Mouse (Mus musculus): Measurements from ENCODE around the gene Btbd11. TPM values are rescaled to one million over a fixed set of nuclear protein-coding genes. Genes with fewer than 3 reads are reported as not detected.
A peak's percentile ranks its signal among the peaks of the same experiment; 100 is the strongest.

Gene Btbd11
- polyA plus RNA-seq, 1 experiment from 2014 or later = 2.8 TPM

DNA sequence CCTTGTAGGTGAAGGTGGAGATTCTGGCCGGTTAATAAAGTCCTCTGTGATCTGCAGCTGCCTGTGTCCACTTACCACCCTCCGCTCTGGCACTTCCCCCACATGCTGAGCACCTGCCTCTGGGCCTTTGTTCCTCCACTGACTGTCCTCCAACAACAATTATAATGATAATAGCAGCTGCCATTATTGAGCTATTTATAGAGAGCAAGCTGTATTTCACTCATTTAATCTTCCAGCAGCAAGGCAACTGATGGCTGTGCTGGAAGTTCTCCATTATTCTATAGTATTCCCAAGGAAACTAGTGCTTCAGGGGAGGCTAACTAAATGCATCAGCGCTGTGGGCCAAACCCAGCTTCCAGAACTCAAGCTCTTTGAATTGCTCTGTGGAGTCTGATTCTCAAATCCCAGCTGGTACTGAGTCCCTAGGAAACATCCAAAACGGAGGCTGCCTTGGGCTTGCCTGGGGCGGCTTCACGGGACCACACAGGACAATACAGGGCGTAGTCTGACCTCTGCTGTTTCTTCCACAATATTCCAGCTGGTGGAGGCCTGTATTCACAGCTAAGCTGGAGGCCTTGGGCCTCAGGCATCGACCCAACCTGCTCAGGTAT is 153.0 kb downstream of the Btbd11 start:
- H3K36me3 ChIP-seq (ENCODE audit: control insufficient read depth, insufficient read depth, low read length) = no peaks in the 10 kb centered on the region
- no peak for ATAC-seq (ENCODE audit: insufficient read depth, low FRiP score)
- no peak overlapping the region for H3K4me2 ChIP-seq (ENCODE audit: low read depth, low read length)
- no peak overlapping the region for H3K4me3 ChIP-seq (replicated peaks; ENCODE audit: low read length)
- H3K9me3 ChIP-seq (replicated peaks; ENCODE audit: control insufficient read depth, low read length) = no peaks in the 10 kb centered on the region
- H3K27ac ChIP-seq (ENCODE audit: low read length) = no peak overlapping the region
- no peaks in the 10 kb centered on the region for H3K4me1 ChIP-seq (ENCODE audit: control insufficient read depth, insufficient read depth, low read length)
- 41% methylated on average over 8 of the region's 8 CpGs for WGBS
- H3K27me3 ChIP-seq (ENCODE audit: control insufficient read depth, insufficient read depth, low read length) = no peaks in the 10 kb centered on the region
- H3K9ac ChIP-seq (ENCODE audit: low read length) = no peak overlapping the region

DNA sequence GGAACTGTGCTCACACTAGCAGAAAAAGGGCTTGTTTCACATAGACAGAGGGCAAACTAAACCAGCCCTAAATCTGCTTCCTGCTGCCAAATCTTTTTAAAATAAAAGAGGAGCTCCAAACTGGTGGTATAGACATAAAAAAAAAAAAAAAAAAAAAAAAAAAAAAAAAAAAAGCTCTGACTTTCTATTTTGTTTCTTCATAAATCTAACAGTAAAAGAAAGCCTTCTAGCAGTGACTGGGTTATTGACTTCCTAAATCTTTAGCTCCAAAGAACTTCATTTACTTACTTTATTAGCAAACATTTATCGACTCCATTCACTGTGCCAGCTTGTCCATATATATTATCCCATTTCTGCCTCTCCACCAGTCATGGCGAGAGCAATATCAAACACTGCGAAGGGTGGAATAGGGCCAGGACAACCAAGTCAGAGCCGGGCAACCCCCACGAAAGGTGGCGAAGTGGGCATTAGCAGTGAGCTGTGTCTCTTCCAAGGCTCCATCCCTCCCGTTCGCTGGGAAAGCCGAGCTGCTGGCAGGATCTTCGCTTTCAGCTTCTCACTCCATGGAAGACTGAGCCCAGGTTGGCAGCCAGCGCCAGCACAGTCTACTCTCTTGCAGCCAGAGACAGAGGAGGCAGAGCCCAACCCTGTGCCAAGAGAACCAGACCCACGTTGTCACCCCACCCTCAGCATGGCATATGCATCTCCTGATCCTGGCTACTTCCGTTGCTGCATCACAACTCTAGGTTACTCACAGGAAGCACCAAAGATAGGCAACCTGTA is 153.9 kb downstream of the Btbd11 start:
- no peaks in the 10 kb centered on the region for H3K27me3 ChIP-seq (ENCODE audit: control insufficient read depth, insufficient read depth, low read length)
- no peaks in the 10 kb centered on the region for H3K4me1 ChIP-seq (ENCODE audit: control insufficient read depth, insufficient read depth, low read length)
- WGBS = 92% methylated on average over 13 of the region's 13 CpGs
- no peak overlapping the region for H3K27ac ChIP-seq (ENCODE audit: low read length)
- H3K4me3 ChIP-seq (replicated peaks; ENCODE audit: low read length) = no peak overlapping the region
- no peak overlapping the region for H3K9ac ChIP-seq (ENCODE audit: low read length)
- H3K36me3 ChIP-seq (ENCODE audit: control insufficient read depth, insufficient read depth, low read length) = no peaks in the 10 kb centered on the region
- no peaks in the 10 kb centered on the region for H3K9me3 ChIP-seq (replicated peaks; ENCODE audit: control insufficient read depth, low read length)
- ATAC-seq (ENCODE audit: insufficient read depth, low FRiP score) = no peak
- H3K4me2 ChIP-seq (ENCODE audit: low read depth, low read length) = no peak overlapping the region

DNA sequence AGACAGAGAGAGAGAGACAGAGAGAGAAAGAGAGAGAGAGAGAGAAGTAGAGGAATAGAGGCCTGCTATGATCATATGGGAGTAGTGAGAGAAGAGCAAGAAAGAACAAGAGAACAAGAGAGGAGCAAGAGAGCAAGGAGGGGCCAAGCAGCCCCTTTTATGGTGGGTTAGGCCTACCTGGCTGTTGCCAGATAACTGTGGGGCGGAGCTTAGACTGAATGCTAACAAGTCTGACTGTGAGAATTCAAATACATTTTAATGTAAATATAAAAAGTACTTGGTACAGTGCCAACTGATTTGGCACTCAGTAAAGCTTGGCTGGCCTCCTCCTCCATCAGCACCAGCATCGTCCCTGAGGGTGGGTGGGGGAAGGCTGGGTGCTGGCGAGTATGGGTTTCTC is 154.9 kb downstream of the Btbd11 start:
- WGBS = 67% methylated on average over 3 of the region's 3 CpGs
- Histone ChIP-seq H3K27me3 (ENCODE audit: control insufficient read depth, insufficient read depth, low read length) (no peaks in the 10 kb centered on the region), H3K27ac (ENCODE audit: low read length) (no peak overlapping the region), H3K4me3 (replicated peaks; ENCODE audit: low read length) (no peak overlapping the region), H3K36me3 (ENCODE audit: control insufficient read depth, insufficient read depth, low read length) (no peaks in the 10 kb centered on the region), H3K4me1 (ENCODE audit: control insufficient read depth, insufficient read depth, low read length) (no peaks in the 10 kb centered on the region), H3K9ac (ENCODE audit: low read length) (no peak overlapping the region), H3K4me2 (ENCODE audit: low read depth, low read length) (no peak overlapping the region), H3K9me3 (replicated peaks; ENCODE audit: control insufficient read depth, low read length) (no peaks in the 10 kb centered on the region)
- ATAC-seq (ENCODE audit: insufficient read depth, low FRiP score) = no peak

DNA sequence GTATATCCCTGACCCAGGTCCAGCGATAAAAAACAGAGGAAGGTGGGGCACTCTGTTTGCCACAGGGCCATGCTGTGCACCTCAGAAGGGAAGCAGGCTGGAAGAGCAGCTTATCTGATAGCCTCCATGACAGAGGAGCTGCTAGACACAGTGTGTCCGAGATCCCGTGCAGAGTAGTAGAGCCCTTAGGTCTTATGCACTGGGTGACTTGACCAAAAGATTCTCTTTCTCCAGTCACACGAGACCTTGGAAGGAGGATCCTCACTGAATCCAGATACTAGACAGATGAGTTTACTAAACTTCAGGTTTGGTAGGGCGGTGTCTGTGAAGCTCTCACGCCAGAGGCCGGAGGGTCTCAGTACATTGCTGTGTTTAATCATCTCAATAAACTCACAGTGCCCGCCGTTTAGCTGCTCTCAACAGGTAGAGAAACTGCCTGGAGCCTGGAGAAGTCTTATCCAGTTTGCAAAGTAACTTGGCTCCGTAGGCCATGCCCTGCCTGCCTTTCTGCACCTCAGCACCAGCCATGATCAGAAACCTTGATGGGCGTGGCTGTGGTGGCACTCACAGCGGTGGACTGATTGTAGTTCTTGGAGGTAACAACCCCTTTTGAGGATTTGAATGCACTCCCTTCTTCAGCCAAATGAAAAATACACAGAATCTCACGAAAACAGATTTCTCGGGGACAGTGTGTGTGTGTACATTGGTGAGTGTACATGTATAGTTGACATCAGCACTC is 155.4 kb downstream of the Btbd11 start:
- Histone ChIP-seq H3K4me1 (ENCODE audit: control insufficient read depth, insufficient read depth, low read length) (no peaks in the 10 kb centered on the region), H3K27me3 (ENCODE audit: control insufficient read depth, insufficient read depth, low read length) (no peaks in the 10 kb centered on the region), H3K4me2 (ENCODE audit: low read depth, low read length) (no peak overlapping the region), H3K9me3 (replicated peaks; ENCODE audit: control insufficient read depth, low read length) (no peaks in the 10 kb centered on the region), H3K27ac (ENCODE audit: low read length) (no peak overlapping the region), H3K9ac (ENCODE audit: low read length) (no peak overlapping the region), H3K4me3 (replicated peaks; ENCODE audit: low read length) (no peak overlapping the region), H3K36me3 (ENCODE audit: control insufficient read depth, insufficient read depth, low read length) (no peaks in the 10 kb centered on the region)
- WGBS = 83% methylated on average over 14 of the region's 14 CpGs
- peak; percentile 56; the same call in 1 of the 2 replicates for ATAC-seq (ENCODE audit: insufficient read depth, low FRiP score)

DNA sequence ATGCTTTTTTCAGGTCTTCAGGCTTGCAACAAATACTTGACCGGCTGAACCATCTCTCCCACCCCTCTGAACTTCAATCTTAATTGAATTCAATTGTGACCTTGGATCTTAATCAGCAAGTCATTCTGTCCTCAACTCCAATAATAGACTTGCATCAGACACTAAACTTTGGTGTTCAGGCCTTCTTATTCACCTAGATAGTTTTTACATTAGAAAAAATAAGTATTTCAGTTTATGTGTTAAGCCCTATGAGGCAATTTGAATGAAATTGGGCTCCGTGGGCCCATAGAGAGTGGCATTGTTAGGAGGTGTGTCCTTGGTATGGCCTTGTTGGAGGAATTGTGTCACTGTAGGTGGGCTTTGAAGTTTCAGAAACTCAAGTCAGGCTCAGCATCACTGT is 156.7 kb downstream of the Btbd11 start:
- Histone ChIP-seq H3K4me3 (replicated peaks; ENCODE audit: low read length) (no peak overlapping the region), H3K4me2 (ENCODE audit: low read depth, low read length) (no peak overlapping the region), H3K36me3 (ENCODE audit: control insufficient read depth, insufficient read depth, low read length) (no peaks in the 10 kb centered on the region), H3K27ac (ENCODE audit: low read length) (no peak overlapping the region), H3K4me1 (ENCODE audit: control insufficient read depth, insufficient read depth, low read length) (no peaks in the 10 kb centered on the region), H3K9ac (ENCODE audit: low read length) (no peak overlapping the region), H3K9me3 (replicated peaks; ENCODE audit: control insufficient read depth, low read length) (no peaks in the 10 kb centered on the region), H3K27me3 (ENCODE audit: control insufficient read depth, insufficient read depth, low read length) (no peaks in the 10 kb centered on the region)
- no peak for ATAC-seq (ENCODE audit: insufficient read depth, low FRiP score)
- 89% methylated on average over 2 of the region's 2 CpGs for WGBS

DNA sequence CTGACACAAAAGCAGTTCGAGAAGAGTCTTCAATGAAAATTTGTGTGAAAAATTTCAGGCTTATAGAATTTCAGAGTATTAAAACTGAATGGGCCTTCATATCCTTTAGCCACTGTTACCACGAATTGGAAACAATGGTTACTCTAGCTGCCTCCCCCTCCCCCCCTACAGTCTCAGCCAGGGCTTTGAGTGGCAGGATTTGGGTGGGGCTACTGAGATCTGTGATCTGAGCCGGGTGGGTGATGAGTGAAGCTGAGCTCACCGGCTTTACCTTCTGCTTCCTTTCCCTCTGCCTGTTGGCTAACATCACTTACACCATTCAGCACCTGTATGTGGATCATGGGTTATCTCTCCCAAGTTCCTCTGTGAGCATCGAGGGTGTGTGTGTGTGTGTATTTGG is 158.4 kb downstream of the Btbd11 start:
- no peaks in the 10 kb centered on the region for H3K9me3 ChIP-seq (replicated peaks; ENCODE audit: control insufficient read depth, low read length)
- ATAC-seq (ENCODE audit: insufficient read depth, low FRiP score) = no peak
- no peak overlapping the region for H3K9ac ChIP-seq (ENCODE audit: low read length)
- H3K27me3 ChIP-seq (ENCODE audit: control insufficient read depth, insufficient read depth, low read length) = no peaks in the 10 kb centered on the region
- WGBS = 39% methylated on average over 5 of the region's 5 CpGs
- H3K4me2 ChIP-seq (ENCODE audit: low read depth, low read length) = no peak overlapping the region
- H3K27ac ChIP-seq (ENCODE audit: low read length) = no peak overlapping the region
- H3K4me3 ChIP-seq (replicated peaks; ENCODE audit: low read length) = no peak overlapping the region
- no peaks in the 10 kb centered on the region for H3K36me3 ChIP-seq (ENCODE audit: control insufficient read depth, insufficient read depth, low read length)
- no peaks in the 10 kb centered on the region for H3K4me1 ChIP-seq (ENCODE audit: control insufficient read depth, insufficient read depth, low read length)

DNA sequence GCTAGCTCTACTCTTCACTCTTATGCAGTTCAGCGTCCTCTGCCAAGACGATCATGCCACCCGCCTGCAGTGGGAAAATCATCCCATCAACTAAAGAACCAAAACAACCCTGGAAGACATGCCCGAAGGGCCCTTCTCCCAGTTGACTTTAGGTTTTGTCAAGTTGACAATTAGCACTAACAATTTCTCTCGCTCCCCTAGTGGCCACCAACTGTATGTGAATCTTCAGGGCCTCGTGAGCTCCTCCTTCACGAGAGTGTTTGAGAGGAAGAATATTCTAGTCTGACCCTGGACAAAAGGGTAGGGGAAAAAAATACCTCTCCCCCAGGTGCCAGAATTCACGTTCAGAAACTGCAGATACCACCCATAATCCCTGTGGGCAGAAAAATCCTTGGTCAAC is 168.6 kb downstream of the Btbd11 start:
- Histone ChIP-seq H3K4me3 (replicated peaks; ENCODE audit: low read length) (no peak overlapping the region), H3K4me2 (ENCODE audit: low read depth, low read length) (no peak overlapping the region), H3K9me3 (replicated peaks; ENCODE audit: control insufficient read depth, low read length) (no peaks in the 10 kb centered on the region), H3K36me3 (ENCODE audit: control insufficient read depth, insufficient read depth, low read length) (no peaks in the 10 kb centered on the region), H3K27ac (ENCODE audit: low read length) (no peak overlapping the region), H3K9ac (ENCODE audit: low read length) (no peak overlapping the region), H3K4me1 (ENCODE audit: control insufficient read depth, insufficient read depth, low read length) (no peaks in the 10 kb centered on the region), H3K27me3 (ENCODE audit: control insufficient read depth, insufficient read depth, low read length) (no peaks in the 10 kb centered on the region)
- 58% methylated on average over 8 of the region's 8 CpGs for WGBS
- no peak for ATAC-seq (ENCODE audit: insufficient read depth, low FRiP score)

DNA sequence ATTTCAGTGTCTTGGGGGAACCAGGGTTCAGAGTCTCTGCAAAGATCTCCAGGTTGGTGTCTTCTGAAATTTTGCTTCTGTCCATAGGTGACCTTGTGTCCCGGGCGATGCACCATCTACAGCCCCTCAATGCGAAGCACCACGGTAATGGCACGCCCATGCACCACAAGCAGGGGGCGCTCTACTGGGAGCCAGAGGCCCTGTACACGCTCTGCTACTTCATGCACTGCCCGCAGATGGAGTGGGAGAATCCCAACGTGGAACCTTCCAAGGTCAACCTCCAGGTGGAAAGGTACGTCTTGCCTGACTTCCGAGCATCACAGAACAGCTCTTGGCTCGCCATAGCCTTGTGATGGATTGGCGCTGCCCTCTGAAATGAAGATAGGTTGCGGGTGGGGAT is 174.8 kb downstream of the Btbd11 start:
- no peaks in the 10 kb centered on the region for H3K4me1 ChIP-seq (ENCODE audit: control insufficient read depth, insufficient read depth, low read length)
- no peak overlapping the region for H3K4me2 ChIP-seq (ENCODE audit: low read depth, low read length)
- H3K9me3 ChIP-seq (replicated peaks; ENCODE audit: control insufficient read depth, low read length) = no peaks in the 10 kb centered on the region
- no peak for ATAC-seq (ENCODE audit: insufficient read depth, low FRiP score)
- H3K4me3 ChIP-seq (replicated peaks; ENCODE audit: low read length) = no peak overlapping the region
- 90% methylated on average over 14 of the region's 14 CpGs for WGBS
- no peak overlapping the region for H3K27ac ChIP-seq (ENCODE audit: low read length)
- no peaks in the 10 kb centered on the region for H3K27me3 ChIP-seq (ENCODE audit: control insufficient read depth, insufficient read depth, low read length)
- H3K36me3 ChIP-seq (ENCODE audit: control insufficient read depth, insufficient read depth, low read length) = no peaks in the 10 kb centered on the region
- no peak overlapping the region for H3K9ac ChIP-seq (ENCODE audit: low read length)

DNA sequence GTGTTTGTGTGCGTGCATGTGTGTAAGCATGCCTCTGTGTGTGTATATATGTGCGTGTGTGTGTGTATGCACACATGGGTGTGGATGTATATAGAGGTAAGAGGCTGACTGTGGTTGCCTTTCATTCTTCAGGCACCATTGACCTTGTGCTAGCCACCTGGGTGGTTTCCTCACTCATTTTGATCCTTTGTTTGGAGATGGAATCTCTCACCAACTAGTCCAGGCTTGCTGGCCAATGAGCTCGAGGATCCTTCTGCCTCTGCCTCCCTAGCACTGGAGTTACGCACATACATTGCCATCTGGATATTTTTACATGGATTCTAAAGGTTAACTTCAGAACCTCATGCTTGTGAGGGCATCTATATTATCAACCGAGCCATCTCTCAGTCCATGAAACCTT is 184.8 kb downstream of the Btbd11 start:
- 85% methylated on average over 5 of the region's 5 CpGs for WGBS
- no peak for ATAC-seq (ENCODE audit: insufficient read depth, low FRiP score)
- H3K4me3 ChIP-seq (replicated peaks; ENCODE audit: low read length) = no peak overlapping the region
- no peak overlapping the region for H3K27ac ChIP-seq (ENCODE audit: low read length)
- no peaks in the 10 kb centered on the region for H3K36me3 ChIP-seq (ENCODE audit: control insufficient read depth, insufficient read depth, low read length)
- no peak overlapping the region for H3K9ac ChIP-seq (ENCODE audit: low read length)
- no peaks in the 10 kb centered on the region for H3K9me3 ChIP-seq (replicated peaks; ENCODE audit: control insufficient read depth, low read length)
- H3K4me1 ChIP-seq (ENCODE audit: control insufficient read depth, insufficient read depth, low read length) = no peaks in the 10 kb centered on the region
- H3K27me3 ChIP-seq (ENCODE audit: control insufficient read depth, insufficient read depth, low read length) = no peaks in the 10 kb centered on the region
- no peak overlapping the region for H3K4me2 ChIP-seq (ENCODE audit: low read depth, low read length)

Measured in stomach, embryonic 16.5 days (tissue).